Mouse (Mus musculus) urinary bladder, postnatal 10 days (tissue): ENCODE measurements around the gene Cebpz.

Experiments
- DNase-seq: peaks from one replicate; pipeline ENCODE4 v3.0.0; 2022; ENCODE audit warnings: low spot score

The Cebpz gene

DNA sequence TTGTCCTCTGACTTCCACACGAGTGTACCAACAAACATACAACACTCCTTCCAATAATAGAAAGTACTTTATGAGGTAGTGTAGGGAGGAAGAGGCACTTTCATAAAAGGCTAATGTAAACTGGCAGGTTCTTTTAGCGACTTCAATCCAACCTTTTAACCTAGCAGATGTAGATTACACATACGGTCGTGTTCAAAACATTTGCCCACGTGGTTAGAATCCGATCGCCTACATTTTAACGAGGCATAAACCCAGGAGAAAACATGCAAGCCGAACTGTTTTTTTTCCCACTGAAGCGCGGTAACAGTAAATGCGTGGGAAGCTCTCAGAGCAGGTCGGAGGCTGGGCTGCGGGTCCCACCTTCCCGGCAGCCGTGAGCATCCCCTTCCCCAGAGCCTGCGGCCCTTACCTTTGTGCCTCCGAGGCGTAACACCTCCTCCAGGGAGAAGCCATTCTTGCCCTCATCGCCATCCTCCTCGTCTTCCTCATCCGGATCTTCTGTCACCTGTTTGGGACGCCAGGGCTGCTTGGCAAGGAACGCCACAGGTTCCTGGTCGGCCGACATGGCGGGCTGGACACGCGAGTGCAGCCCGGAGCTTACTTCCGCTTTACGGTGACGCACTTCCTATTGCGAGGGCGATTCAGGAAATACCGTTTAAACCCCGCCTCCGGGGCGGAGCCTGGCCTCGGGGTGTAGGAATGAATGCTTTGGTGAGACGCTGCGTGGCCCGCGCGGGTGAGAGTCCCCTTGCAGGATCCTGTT is at the start of gene Cebpz, which contains the start of gene Ndufaf7:
Gene Cebpz, minus strand, starts transcription at position 601 of the 763 bp plus-strand sequence.
Gene Ndufaf7, plus strand, starts transcription at position 671 of the 763 bp plus-strand sequence.
- peak; percentile 77 for DNase-seq

DNA sequence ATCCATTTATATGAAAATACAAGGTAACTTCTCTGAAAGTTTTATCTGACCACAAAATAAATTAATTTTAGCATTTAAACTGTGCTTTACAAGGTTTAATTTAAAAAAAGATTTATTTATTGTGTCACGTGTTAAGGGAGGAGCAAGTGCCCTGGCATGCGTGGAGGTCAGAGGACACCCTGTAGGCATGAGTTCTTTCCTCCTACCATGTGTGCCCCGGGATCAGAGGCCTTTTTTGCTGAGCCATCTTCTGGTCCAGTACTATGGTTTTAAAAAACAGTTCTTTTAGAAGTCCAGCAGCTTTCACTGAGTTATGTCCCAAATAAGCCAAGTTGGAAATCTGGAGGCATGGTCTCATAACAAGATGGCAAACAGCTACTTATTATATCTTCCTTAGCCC is 46.9 kb upstream of the Cebpz start:
- no peak for DNase-seq

DNA sequence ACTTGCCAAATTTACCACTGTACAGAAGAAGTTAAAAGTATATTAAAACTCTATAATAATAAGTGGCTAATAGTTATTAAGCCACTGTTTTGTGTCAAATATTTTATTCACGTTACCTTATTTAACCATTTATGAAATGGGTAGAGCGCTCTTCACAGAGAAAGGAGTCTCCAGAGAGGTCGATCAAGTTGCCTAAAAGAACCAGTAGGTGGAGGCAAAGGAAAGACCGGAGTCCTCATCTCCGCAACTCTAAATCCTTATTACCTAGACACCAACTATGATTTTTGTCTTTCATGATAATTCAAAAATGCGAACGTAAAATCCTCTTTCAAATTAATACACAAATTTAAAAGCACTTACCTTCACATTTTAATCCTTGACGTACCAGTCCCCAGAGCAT is 46.3 kb upstream of the Cebpz start:
- no peak for DNase-seq

DNA sequence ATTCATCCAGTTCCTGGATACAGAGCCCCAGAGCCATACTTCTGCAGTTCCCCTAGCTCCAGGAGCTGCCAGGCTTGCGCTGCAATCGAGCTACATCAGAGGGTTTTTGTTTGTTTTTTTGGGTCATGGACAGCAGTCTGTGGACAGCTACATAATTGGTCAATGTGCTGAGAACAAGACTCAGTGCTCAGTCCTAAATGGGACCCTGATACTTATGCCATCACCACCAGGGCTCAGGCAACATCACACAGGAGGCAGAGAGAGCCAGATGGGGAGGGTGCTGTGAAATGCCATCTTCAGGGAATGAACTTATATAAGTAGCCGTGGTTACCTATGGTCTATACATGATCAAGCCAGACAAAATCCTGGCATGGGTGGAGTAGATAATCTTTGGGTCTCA is 31.6 kb upstream of the Cebpz start:
- no peak for DNase-seq

DNA sequence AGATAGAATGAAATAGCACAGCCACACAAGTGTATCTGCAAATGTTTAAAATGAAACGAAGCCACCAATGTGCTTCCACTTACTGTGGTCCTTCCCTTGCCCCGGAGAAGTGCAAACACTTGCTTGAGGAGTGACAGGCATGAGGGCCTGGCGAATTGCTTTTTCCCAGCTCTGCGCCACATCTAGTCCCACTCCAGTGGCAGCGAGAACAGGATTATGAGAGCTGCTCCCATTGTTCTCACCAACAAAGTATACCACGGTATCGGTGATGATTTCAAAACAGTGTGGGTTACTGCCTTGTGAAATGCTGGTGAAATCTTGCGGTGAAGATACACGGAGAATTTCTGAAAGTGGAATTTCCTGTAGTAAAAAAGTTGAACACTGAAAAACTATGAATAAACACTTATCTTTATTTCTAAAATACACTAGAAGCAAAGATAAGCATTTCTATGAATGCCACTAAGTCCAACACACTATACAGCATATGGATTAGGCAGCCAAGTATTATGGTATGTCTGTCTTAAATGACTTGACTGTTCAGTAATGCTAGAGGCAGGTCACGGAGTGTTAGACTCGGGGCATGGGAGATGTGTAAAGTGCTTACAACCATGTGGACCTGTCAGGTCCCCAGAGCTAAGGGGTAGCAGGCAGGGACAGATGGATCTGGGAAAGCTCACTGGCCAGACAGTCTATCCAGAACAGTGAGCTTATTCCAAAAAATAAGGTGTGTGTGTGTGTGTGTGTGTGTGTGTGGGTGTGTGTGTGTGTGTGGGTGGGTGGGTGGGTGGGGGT is 29.4 kb upstream of the Cebpz start:
- DNase-seq = no peak

DNA sequence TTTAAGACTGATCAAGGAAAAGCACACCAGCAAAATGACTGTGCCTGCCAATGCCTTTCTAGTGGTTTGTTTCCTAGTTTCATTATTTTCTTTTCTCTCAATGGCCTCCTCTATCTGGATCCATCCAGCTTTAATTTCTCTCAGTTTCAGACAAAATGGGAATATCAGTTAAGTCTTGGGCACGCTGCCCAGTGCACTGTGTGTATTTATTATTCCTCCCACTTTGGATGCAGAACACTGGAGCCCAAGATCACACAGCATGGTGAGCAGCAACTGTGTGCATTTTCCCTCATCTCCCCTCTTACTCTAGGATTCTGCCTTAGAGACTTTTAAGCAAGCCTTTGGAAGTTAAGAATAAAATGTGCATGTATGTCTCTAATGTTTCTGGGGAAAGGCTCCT is 27.5 kb upstream of the Cebpz start:
- DNase-seq = no peak

DNA sequence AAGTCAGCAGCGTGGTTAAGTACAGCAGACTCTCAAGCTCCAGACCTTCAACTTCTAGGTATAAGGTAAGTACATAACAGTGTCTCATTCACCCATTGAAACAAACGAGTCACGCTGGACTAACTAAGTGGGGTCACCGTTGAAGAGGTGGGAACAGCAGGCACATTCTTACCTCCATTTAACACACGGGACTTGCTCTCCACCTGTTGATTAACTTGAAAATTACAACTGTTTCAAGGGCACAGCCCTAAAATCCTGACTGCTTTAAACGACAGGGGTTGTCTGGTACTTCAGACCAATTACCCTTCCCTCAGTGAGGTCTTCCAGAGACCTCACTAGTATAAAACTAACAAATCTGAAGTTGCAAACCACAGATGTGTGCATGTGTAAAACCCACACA is 22.6 kb upstream of the Cebpz start:
- DNase-seq = no peak

DNA sequence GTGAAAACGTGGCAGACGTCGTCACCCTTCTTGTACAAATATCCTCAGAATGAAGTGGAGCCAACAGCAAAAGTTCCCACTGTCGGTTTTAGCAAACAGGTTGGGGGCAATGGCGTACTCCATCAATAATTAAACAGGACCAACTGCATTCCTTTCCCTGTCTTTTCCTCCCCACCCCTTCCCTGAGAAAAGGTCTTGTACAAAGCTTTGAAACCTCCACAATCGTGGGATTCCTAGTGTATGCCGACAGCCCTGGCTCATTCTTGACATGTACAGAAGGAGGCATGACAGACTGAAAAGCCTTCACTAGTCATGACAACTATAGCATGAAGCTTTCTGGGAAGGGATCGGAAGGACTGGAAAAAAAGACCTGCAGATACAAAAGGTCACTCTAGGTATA is 16.4 kb upstream of the Cebpz start:
- DNase-seq = no peak

DNA sequence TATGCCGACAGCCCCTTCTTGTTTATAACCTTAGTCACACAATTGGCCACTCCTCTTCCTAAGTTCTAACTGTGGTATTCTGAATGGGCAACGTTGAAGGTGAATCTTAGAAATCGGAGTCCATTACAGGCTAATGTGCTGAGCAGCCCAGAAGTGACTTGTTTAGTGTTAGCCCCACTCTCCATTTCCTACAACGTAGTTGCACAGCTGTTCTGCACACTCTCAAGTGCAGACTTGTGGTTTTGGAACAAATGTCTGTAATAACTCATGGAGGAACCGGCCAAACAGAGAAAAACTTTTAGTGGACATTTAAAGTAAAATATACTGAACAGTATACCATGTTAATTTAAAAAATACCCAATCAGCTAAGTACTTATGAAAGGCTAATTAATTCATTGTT is 15.2 kb upstream of the Cebpz start:
- no peak for DNase-seq

DNA sequence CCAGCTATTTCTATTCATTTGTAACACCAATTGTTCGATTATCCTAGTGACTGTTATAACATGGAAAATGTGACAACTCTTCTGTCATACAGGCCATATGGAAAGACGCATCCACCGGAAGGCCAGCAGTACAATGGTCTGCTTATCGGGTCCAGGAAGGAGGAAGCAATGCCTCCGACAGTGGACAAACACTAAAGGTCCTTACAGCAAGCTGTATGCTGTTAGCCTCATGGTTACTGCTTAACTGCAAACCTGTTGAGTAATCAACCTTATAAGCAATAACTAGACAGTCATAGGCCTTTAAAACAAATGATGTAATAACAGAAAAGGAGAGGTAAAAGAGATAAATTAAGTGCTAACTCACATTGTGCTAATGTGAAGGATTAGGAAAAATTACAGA is 14.4 kb upstream of the Cebpz start:
- no peak for DNase-seq

DNA sequence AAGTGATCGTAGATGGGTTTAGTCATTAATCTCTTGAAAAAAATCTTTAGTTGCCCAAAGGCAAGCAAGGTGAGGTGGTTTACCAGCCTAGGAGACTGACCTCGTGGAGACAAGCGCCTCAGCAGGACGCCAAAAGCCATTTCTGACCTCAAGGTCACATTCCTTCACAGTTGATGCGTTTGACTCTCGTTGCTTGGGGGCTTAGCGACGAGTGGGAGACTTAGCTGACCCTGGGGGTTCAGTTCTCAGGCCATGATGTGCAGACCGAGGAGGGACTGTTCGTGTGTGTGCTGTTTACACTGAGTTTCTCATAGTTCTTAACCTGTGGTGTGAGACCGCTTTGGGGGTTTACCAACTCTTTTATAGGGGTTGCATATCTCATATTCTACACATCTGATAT is 5.7 kb upstream of the Cebpz start:
- DNase-seq = no peak

DNA sequence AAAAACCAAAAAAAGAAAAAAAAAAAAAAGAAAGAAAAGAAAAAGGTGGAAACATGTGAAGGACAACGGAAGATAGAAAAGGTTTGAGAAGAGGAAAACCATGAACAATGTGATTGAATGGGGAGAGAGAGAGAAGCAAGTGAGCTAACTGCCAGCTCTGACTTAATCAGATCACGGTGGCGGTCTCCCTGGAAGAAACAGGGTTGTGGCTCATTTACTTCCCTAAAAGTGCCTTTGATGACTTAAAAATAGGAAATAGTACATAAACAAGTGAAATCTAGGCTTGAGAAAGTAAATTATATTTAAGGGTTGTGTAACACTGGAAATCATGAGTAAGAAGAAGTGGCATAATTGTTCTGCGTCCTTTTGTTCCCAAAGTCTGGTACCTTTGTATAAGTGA is 2.1 kb upstream of the Cebpz start:
- DNase-seq = no peak

DNA sequence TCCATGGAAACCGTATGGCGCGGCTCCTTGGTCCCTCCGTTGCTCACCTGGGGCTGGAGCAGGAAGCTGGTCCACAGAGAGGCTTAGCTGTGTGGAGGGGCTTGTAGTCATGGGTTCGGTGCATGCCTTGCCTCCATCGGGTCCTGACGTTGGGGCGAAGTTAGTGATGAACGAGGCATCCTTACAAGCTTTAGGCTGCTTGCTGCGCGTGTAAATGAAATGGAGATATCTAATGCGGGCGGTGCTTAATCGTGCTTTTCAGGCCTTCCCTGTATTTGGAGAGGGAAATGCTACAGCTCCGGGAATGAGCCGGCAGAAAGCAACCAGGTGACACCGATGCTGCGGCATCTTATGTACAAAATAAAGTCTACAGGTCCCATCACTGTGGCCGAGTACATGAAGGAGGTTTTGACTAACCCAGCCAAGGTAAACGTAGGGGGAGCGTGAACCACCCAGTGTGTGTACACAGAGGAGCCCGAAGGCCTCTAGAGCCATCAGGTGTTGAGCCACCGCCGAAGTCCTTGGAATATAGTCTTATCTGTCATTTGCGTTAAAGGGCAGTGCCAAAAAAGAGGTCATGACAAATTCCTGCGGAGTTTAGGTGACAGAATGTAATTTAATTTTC is 475 bp upstream of the Cebpz start:
- DNase-seq = no peak

DNA sequence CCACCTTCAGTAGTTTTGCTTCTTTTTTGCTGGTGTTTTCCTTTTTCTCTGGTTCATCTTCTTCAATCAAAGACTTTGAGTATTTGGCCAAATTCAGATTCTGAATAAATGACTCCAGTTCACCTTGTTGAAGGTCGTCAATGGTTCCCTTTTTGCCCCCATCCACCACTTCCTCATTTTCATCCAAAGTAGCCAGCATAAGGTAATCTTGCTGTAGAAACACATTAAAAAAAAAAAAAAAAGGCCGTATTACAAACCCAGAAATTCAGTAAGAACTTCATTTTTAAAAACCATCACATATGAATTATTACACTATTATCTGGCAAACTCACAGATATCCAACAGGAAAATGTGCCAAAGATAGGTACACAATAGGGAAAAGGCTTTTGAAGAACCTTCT is 1.0 kb downstream of the Cebpz start:
- DNase-seq = no peak

DNA sequence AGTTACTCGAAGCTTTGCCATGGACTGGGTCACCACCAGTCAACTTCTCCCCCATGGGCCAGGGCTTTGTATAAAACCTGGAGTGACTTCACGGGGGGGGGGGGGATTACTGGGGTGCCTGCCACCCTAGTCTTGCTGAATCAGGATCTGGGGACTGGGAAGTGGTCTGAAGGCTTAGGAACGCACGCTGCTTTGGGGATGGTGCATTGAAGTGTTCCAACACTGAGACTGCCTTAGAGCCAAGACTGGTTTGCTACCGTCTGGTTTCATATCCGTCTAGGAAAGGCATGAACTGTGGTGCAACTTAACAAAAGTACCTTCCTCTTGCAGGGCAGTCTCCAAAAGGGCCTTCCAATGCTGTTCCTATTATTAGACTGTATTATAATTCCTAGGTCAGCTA is 19.2 kb downstream of the Cebpz start:
- DNase-seq = no peak

DNA sequence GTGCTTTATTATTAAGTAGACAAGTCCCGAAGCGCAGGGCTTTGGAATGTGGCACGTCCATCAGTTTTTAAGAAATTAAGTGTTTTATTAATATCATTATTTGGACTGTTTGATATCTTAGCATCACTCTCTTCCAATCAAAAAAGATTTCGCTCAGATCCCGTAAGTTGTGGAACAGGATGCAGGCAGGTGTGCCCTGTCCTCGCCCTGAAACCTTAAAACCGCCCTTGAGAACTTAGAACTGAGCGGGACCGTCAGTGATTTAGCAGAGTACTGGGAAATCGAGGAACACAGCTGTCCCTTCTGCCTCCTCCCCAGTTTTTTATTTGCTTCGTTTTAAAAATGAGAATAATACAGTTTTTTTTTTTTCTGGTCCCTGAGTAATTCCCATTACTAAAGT is 20.0 kb downstream of the Cebpz start:
- no peak for DNase-seq

DNA sequence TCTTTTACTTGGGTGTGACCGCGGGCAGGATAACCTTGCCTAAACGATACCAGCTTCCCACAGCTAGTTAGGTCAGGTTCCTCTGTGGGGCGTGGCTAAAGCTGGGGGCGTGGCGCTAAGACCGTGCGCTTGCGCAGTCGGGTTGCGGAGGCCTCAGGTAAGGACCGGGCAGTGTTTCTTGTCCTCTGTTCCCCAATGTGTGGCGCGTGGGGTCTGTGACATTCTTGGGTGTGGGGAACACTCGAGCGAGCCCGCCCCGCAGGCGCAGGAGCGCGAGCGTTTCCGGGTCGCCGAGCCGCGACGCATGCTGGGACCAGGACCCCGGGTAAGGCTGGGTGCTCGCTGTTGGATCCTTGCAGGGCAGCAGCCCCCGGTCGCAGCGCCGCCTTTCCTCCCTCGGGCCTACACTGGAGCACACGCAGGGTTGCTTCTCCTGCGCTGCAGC is 20.5 kb downstream of the Cebpz start, which contains the start of gene Cebpzos:
Gene Cebpzos, plus strand, starts transcription at position 132 of the 445 bp plus-strand sequence.
- DNase-seq = peak; percentile 39

DNA sequence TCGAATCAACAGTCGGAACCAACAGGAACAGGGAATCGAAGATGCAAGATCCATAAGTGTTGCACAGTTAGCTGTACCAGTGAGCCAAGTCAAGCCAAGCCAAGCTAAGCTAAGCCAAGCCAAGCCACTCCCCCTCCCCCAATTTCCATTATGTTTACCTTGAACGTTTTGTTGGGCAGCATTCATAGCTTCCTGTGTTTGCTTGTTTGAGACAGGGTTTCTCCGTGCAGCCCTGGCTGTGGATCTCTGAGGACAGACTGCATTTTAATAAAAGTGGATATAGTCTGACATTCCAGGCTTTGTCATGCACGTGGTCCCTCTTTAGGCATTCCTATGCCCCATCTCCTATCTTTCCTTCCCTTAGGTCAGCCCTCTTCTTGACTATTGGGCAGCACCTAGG is 21.1 kb downstream of the Cebpz start:
- no peak for DNase-seq

DNA sequence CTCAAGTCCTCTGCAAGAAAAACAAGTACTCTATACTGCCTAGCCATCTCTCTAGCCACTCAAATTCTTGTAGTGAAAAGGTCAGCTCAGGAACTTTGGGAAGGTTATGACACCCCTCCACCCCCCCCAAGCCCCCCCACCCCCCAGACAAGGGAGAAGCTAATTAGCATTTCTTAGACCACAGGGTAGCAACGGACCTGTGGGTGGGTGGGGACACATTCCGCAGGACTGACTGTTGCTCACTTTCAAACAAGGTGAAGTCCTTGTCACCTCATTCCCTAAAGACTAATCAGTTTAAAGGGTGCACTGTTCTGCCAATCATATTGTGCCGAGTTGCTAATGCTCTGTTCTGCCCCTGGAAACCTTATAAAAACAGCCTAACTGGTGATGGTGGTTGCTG is 22.9 kb downstream of the Cebpz start:
- DNase-seq = no peak

DNA sequence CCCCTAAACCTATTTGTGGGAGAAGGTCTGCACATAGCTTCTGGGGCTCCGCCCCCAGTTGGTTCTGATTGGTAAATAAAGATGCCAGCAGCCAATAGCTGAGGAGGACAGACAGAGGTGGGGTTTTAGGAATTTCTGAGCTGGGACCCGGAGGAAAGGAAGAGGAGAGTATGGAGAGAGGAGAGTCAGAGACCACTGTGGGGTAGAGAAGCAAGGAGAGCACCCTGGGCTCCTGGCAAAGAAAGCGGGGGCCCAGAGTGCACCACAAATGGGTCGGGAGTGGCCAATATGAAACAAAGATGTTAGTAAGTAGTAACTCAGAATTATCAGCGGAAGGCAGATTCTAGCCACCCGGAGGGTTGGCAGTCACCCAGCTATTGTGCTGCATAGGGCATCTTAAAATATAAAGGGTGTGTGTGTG is 24.0 kb downstream of the Cebpz start:
- DNase-seq = no peak

DNA sequence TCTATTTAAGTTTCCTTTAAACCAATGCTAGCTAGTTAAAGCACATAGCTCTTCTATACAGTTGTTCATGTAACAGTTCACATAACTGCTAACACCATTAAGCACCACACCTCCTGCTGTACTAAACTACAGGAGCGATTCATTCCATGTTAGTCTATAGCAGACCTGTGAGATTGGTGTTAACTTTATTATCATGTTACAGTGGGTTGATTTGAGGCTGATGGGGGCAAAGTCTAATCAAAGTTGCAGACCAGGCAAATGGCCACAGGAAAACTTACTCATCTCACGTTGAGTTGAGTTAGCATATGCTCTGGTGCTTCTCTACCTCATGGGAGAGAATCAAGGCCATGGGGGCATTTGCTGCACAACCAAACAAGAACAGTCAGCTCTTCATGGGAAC is 27.5 kb downstream of the Cebpz start:
- DNase-seq = no peak

DNA sequence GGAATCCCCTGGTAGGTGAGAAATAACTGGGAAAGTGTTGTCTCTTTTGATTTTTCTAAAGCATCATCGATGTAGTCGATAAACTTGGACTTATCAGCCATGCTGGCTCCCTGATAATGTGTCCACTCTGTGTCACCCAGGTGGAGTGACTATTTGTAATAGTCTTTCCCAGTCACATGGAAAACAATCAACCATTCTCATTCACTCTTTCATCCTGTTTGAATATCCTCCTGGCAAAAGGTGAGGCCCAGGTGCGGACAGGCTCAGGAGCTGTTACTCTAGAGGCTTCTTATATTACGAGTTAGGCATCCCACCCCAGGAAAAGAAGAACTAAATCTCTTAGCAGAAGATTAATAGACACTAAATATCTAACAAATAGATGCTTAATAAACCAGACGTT is 30.0 kb downstream of the Cebpz start, which contains the start of gene Sult6b1:
Gene Sult6b1, minus strand, starts transcription at position 101 of the 400 bp plus-strand sequence.
- no peak for DNase-seq

DNA sequence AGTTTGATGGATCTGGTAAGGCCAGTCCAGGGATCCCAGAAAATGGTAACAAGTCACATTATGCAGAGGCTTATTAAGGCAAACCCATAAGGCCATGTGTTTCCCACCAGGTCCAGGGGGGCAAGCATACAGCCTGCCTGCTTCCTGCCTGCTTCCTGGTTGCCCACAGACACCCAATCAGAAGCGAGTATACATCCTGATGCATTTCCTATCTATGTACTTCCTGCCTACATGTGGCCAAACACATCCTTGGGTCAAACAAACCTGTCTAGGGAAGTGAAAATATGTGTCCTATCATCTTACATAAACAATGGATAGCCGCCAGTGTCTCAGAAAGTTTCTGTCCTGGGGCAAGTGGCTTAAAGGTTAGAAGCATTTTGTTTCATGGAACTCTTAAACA is 33.7 kb downstream of the Cebpz start:
- DNase-seq = no peak
